17 mouse cellular contexts compared by ENCODE assay signal in genomic region chr12:29004504-29004903, GRCm38 (mm10).
DNase-seq lines count a peak whose midpoint lies in the region; ATAC-seq and TF ChIP-seq lines count a peak whose summit lies in the region.
"Had no signal": no experiment of that assay in that cellular context is flagged by ENCODE, and none has a peak within 500 bp of the region (broad histone marks: within the 10 kb centered on the region; RNA-seq: fewer than 3 reads in every experiment).

No protein-coding gene starts in this region.

- H3K4me1 ChIP-seq in forebrain, postnatal 0 days (ENCODE audit: insufficient read depth): peaks cover 3% of the 10 kb centered on the region; the same call in 1 of the 2 replicates
- no peaks in the 10 kb centered on the region for H3K4me1 ChIP-seq in forebrain, embryonic 11.5 days (replicated peaks; ENCODE audit: control insufficient read depth, insufficient read depth, low read length)
- no peaks in the 10 kb centered on the region for H3K4me1 ChIP-seq in hindbrain, postnatal 0 days (ENCODE audit: insufficient read depth, low read length)
- H3K4me1 ChIP-seq: embryonic facial prominence, embryonic 13.5 days; liver, embryonic 15.5 days; stomach, embryonic 15.5 days had no signal

- H3K4me3 ChIP-seq in forebrain, postnatal 0 days (ENCODE audit: low read depth, low read length): no peak overlapping the region
- H3K4me3 ChIP-seq in forebrain, embryonic 11.5 days (ENCODE audit: low read depth, low read length): no peak overlapping the region
- peak overlapping the region; percentile 31 for H3K4me3 ChIP-seq in layer of hippocampus, adult 2 months
- no peak overlapping the region for H3K4me3 ChIP-seq in hindbrain, postnatal 0 days (ENCODE audit: low read length)
- H3K4me3 ChIP-seq: embryonic facial prominence, embryonic 13.5 days; left cerebral cortex, adult 2 months; limb, embryonic 13.5 days; liver, embryonic 15.5 days; stomach, embryonic 15.5 days had no signal

- DNase-seq in forebrain, postnatal 0 days: peak; percentile 35
- DNase-seq in forebrain, embryonic 11.5 days (ENCODE audit: low spot score): no peak
- DNase-seq in layer of hippocampus, adult 2 months (ENCODE audit: low spot score in 2 of 2): peak in 1 of 2 experiments; percentile 33
- no peak for DNase-seq in layer of hippocampus, adult 9-11 months
- peak; percentile 37 for DNase-seq in R1 (ENCODE audit: low read depth, low spot score)
- peak; percentile 70 for DNase-seq in hindbrain, postnatal 0 days (ENCODE audit: low spot score)
- DNase-seq in urinary bladder, postnatal 14 days (ENCODE audit: low spot score): no peak
- no peak for DNase-seq in kidney, postnatal 14 days
- DNase-seq: adrenal gland, postnatal 10 days; kidney, adult 9 months; retina, postnatal 1 day had no signal

- 73% methylated on average over 13 of the region's 13 CpGs for WGBS in forebrain, postnatal 0 days
- WGBS in forebrain, embryonic 11.5 days: 96% methylated on average over 13 of the region's 13 CpGs
- 59% methylated on average over 13 of the region's 13 CpGs for WGBS in hindbrain, postnatal 0 days

- no peak overlapping the region for H3K9ac ChIP-seq in forebrain, postnatal 0 days
- no peak overlapping the region for H3K9ac ChIP-seq in forebrain, embryonic 11.5 days (ENCODE audit: low read length)
- no peak overlapping the region for H3K9ac ChIP-seq in hindbrain, postnatal 0 days (replicated peaks; ENCODE audit: low read length)
- H3K9ac ChIP-seq: embryonic facial prominence, embryonic 13.5 days; limb, embryonic 13.5 days; liver, embryonic 15.5 days; stomach, embryonic 15.5 days had no signal

- no peak overlapping the region for H3K4me2 ChIP-seq in forebrain, postnatal 0 days (ENCODE audit: low read depth)
- H3K4me2 ChIP-seq in forebrain, embryonic 11.5 days (ENCODE audit: low read depth, low read length, severe bottlenecking): no peak overlapping the region
- 0 out of 2 replicates have a peak overlapping the region, but pooled peaks have one; percentile 18 for H3K4me2 ChIP-seq in hindbrain, postnatal 0 days (ENCODE audit: low read depth, low read length)
- H3K4me2 ChIP-seq: embryonic facial prominence, embryonic 13.5 days; limb, embryonic 13.5 days; liver, embryonic 15.5 days; stomach, embryonic 15.5 days had no signal

- TF ChIP-seq CTCF in forebrain, postnatal 0 days (IDR thresholded peaks at IDR 0.05; ENCODE audit: low read depth): no peak
- no peak for TF ChIP-seq CTCF in layer of hippocampus, adult 2 months (conservative IDR thresholded peaks at IDR 0.05)
- TF ChIP-seq CTCF in hindbrain, postnatal 0 days (IDR thresholded peaks at IDR 0.05; ENCODE audit: low read depth): no peak

- no peaks in the 10 kb centered on the region for H3K36me3 ChIP-seq in forebrain, postnatal 0 days (ENCODE audit: insufficient read depth)
- no peaks in the 10 kb centered on the region for H3K36me3 ChIP-seq in forebrain, embryonic 11.5 days (ENCODE audit: control insufficient read depth, insufficient read depth, low read length)
- no peaks in the 10 kb centered on the region for H3K36me3 ChIP-seq in hindbrain, postnatal 0 days (ENCODE audit: insufficient read depth, low read length)
- H3K36me3 ChIP-seq: embryonic facial prominence, embryonic 13.5 days; G1E; limb, embryonic 13.5 days; liver, embryonic 15.5 days; stomach, embryonic 15.5 days had no signal

- no peaks in the 10 kb centered on the region for H3K27me3 ChIP-seq in forebrain, postnatal 0 days (ENCODE audit: insufficient read depth, low read length)
- no peaks in the 10 kb centered on the region for H3K27me3 ChIP-seq in forebrain, embryonic 11.5 days (ENCODE audit: control insufficient read depth, insufficient read depth, low read length)
- H3K27me3 ChIP-seq in hindbrain, postnatal 0 days (ENCODE audit: insufficient read depth, low read length): no peaks in the 10 kb centered on the region
- H3K27me3 ChIP-seq: embryonic facial prominence, embryonic 13.5 days; limb, embryonic 13.5 days; liver, embryonic 15.5 days; stomach, embryonic 15.5 days had no signal

- H3K9me3 ChIP-seq in forebrain, postnatal 0 days (ENCODE audit: low read length): no peaks in the 10 kb centered on the region
- no peaks in the 10 kb centered on the region for H3K9me3 ChIP-seq in forebrain, embryonic 11.5 days (ENCODE audit: control insufficient read depth, low read length)
- no peaks in the 10 kb centered on the region for H3K9me3 ChIP-seq in hindbrain, postnatal 0 days (ENCODE audit: low read length)
- H3K9me3 ChIP-seq: embryonic facial prominence, embryonic 13.5 days; limb, embryonic 13.5 days; liver, embryonic 15.5 days; stomach, embryonic 15.5 days had no signal

- ATAC-seq in forebrain, postnatal 0 days: no peak; the same call in 1 of the 2 replicates
- no peak for ATAC-seq in forebrain, embryonic 11.5 days (replicated peaks; ENCODE audit: low FRiP score)
- ATAC-seq in hindbrain, postnatal 0 days: peak; percentile 76

- no peak overlapping the region for H3K27ac ChIP-seq in forebrain, postnatal 0 days (ENCODE audit: low read depth, low read length)
- H3K27ac ChIP-seq in forebrain, embryonic 11.5 days (ENCODE audit: low read depth, low read length): no peak overlapping the region
- H3K27ac ChIP-seq in layer of hippocampus, adult 2 months: no peak overlapping the region
- no peak overlapping the region for H3K27ac ChIP-seq in hindbrain, postnatal 0 days
- H3K27ac ChIP-seq: embryonic facial prominence, embryonic 13.5 days; left cerebral cortex, adult 2 months; limb, embryonic 13.5 days; liver, embryonic 15.5 days; stomach, embryonic 15.5 days had no signal

Comparison
In these comparisons a context has a peak if more than half of its experiments do, and no peak if none do; other contexts are left out.
1. DNase-seq: peak in forebrain, postnatal 0 days (single experiment), R1 (single experiment) and hindbrain, postnatal 0 days (single experiment); none in forebrain, embryonic 11.5 days (single experiment), layer of hippocampus, adult 9-11 months (single experiment), urinary bladder, postnatal 14 days (single experiment) and kidney, postnatal 14 days (single experiment).